Mouse (Mus musculus) bone marrow, adult 2 months (tissue): ENCODE results near the gene Cst13.

Experiments used
- CTCF ChIP-seq: fragments of 200-500 bp; IDR thresholded peaks from 2 replicates; pipeline ENCODE4 v1.5.1; 2011; ENCODE audit warnings: low read length, control low read depth; ENCODE audit not compliant: control insufficient read depth, insufficient read depth
- POLR2A ChIP-seq: fragments of 200-500 bp; IDR thresholded peaks from 2 replicates; pipeline ENCODE4 v1.6.1; 2011; ENCODE audit warnings: low read depth, mild to moderate bottlenecking, control low read depth, low read length, borderline replicate concordance; ENCODE audit not compliant: control insufficient read depth

GRCm38 (mm10) chr2:148878641-148879130 lies 58.8 kb downstream of the Cst13 start:
- TF ChIP-seq CTCF = no peak
- TF ChIP-seq POLR2A = no peak
